In the genomic region with DNA sequence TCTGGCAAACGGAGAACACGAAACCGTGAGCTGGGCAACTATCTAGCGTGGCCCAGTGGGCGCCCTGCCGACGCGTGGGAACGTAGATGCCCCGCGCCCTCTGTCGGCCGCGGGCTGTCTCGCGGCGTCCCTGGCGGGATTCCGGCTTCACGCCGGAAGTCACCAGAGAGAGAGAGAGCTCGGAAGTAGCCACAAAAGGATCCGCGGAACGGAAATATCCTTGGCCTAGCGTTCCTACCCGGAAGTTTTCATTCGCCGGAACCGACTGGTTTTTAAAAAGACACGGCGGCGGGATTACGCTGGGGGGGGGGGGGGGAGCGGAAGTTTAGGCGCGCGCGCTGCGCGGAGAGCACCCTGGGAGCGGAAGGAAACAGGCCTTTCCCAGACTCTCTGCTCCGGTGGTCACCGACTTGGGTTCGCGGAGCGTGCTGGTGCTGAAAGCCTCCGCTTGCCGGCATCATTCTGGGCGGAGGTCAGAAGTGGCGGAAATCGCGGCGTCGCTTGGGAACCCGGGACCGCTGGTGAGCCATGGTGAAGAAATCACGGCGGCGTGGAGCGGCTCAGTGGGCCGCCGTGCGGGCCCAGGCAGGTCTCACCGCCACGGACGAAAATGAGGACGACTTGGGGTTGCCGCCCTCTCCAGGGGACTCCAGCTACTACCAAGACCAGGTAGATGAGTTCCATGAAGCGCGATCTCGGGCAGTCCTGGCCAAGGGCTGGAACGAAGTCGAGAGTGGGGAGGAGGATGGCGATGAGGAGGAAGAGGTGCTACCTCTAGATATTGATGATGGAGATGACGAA, we compare ENCODE assay signal across 8 mouse cellular contexts. TPM values are rescaled to one million over a fixed set of nuclear protein-coding genes. Genes with fewer than 3 reads are reported as not detected.
DNase-seq lines count a peak whose midpoint lies in the region; ATAC-seq and TF ChIP-seq lines count a peak whose summit lies in the region.

TSS of gene Utp3 (plus strand) at position 377 of the 801 bp plus-strand sequence.

- peak; percentile 96 for ATAC-seq in forebrain, postnatal 0 days
- peak; percentile 96 for ATAC-seq in lung, embryonic 15.5 days (ENCODE audit: borderline replicate concordance, extremely low read depth, low FRiP score, low TSS enrichment)

- H3K4me2 ChIP-seq in forebrain, postnatal 0 days (ENCODE audit: low read depth) = peak within 1 kb of the TSS; percentile 84
- H3K4me2 ChIP-seq in lung, embryonic 15.5 days = peak within 1 kb of the TSS; percentile 81

- H3K4me1 ChIP-seq in MEL (ENCODE audit: control insufficient read depth in 1 of 2, insufficient read depth in 2 of 2, low read length in 2 of 2) = peaks cover 7 to 18% of the 10 kb centered on the region in 2 experiments; a peak in 2 of 4 replicates
- H3K4me1 ChIP-seq in cerebellum, adult 2 months (ENCODE audit: control insufficient read depth, insufficient read depth, low read length) = peaks cover 2% of the 10 kb centered on the region; the same call in 1 of the 2 replicates
- peaks cover 21% of the 10 kb centered on the region for H3K4me1 ChIP-seq in forebrain, postnatal 0 days (ENCODE audit: insufficient read depth)
- H3K4me1 ChIP-seq in lung, embryonic 15.5 days = peaks cover 12% of the 10 kb centered on the region

- peaks cover 27% of the 10 kb centered on the region for H3K79me2 ChIP-seq in MEL (ENCODE audit: control insufficient read depth, insufficient read depth, low read length, poor library complexity)

- peak within 1 kb of the TSS; percentile 95 for H3K27ac ChIP-seq in MEL (ENCODE audit: control insufficient read depth, low read depth, low read length)
- H3K27ac ChIP-seq in cerebellum, adult 2 months (ENCODE audit: insufficient read depth, low read length) = peak within 1 kb of the TSS; percentile 67
- peak within 1 kb of the TSS; percentile 88 for H3K27ac ChIP-seq in forebrain, postnatal 0 days (ENCODE audit: low read depth, low read length)
- peak within 1 kb of the TSS; percentile 93 for H3K27ac ChIP-seq in lung, embryonic 15.5 days

- no peaks in the 10 kb centered on the region for H3K9me3 ChIP-seq in MEL (replicated peaks; ENCODE audit: insufficient read depth, low read length)
- no peaks in the 10 kb centered on the region for H3K9me3 ChIP-seq in forebrain, postnatal 0 days (ENCODE audit: low read length)
- no peaks in the 10 kb centered on the region for H3K9me3 ChIP-seq in lung, embryonic 15.5 days

- H3K9ac ChIP-seq in MEL (ENCODE audit: control insufficient read depth, low read depth, low read length, poor library complexity, severe bottlenecking) = peak within 1 kb of the TSS; percentile 95
- peak within 1 kb of the TSS; percentile 81 for H3K9ac ChIP-seq in forebrain, postnatal 0 days
- peak within 1 kb of the TSS; percentile 67 for H3K9ac ChIP-seq in lung, embryonic 15.5 days

- TF ChIP-seq CTCF in MEL (IDR thresholded peaks at IDR 0.05 in 2 of 3, conservative IDR thresholded peaks at IDR 0.05 in 1 of 3; ENCODE audit: control insufficient read depth in 1 of 3, insufficient read depth in 1 of 3, low read depth in 2 of 3, low read length in 3 of 3, poor library complexity in 1 of 3, severe bottlenecking in 1 of 3) = peak; percentile 55 to 78 (median 76)
- TF ChIP-seq CTCF in cerebellum, adult 2 months (IDR thresholded peaks at IDR 0.05; ENCODE audit: borderline replicate concordance, insufficient read depth, low read depth, low read length) = peak; percentile 79
- peak; percentile 90 for TF ChIP-seq CTCF in forebrain, postnatal 0 days (IDR thresholded peaks at IDR 0.05; ENCODE audit: low read depth)

- peaks cover 0 to 18% of the 10 kb centered on the region in 2 experiments; a peak in 2 of 4 replicates for H3K36me3 ChIP-seq in MEL (ENCODE audit: control insufficient read depth in 1 of 2, insufficient read depth in 2 of 2, low read length in 2 of 2)
- H3K36me3 ChIP-seq in forebrain, postnatal 0 days (ENCODE audit: insufficient read depth) = 0 out of 2 replicates have a peak, but pooled peaks cover 3% of the 10 kb centered on the region
- H3K36me3 ChIP-seq in lung, embryonic 15.5 days = peaks cover 7% of the 10 kb centered on the region; the same call in 1 of the 2 replicates

- peak; percentile 99 for DNase-seq in MEL (ENCODE audit: low read depth, low spot score)
- DNase-seq in cerebellum, adult 2 months = peak; percentile 96 to 98
- DNase-seq in forebrain, postnatal 0 days = peak; percentile 100
- peak; percentile 98 for DNase-seq in heart, postnatal 4 days
- DNase-seq in layer of hippocampus, adult 8-10 months (ENCODE audit: low spot score in 2 of 2) = peak; percentile 87 to 92
- peak; percentile 88 for DNase-seq in ovary, adult 18-20 months (ENCODE audit: low spot score)
- DNase-seq in thymus, postnatal 0 days (ENCODE audit: low spot score) = peak; percentile 99

- TF ChIP-seq EP300 in MEL (IDR thresholded peaks at IDR 0.05; ENCODE audit: low read depth in 1 of 2, low read length in 2 of 2) = peak in 1 of 2 experiments; percentile 61; a peak in 1 of 4 replicates

- H3K4me3 ChIP-seq in MEL (ENCODE audit: control insufficient read depth in 1 of 2, insufficient read depth in 1 of 2, low read depth in 2 of 2, low read length in 2 of 2) = peak within 1 kb of the TSS; percentile 61 to 95
- H3K4me3 ChIP-seq in cerebellum, adult 2 months (replicated peaks; ENCODE audit: insufficient read depth, low read depth, low read length) = peak within 1 kb of the TSS; percentile 98
- H3K4me3 ChIP-seq in forebrain, postnatal 0 days (ENCODE audit: low read depth, low read length) = peak within 1 kb of the TSS; percentile 80
- H3K4me3 ChIP-seq in lung, embryonic 15.5 days = peak within 1 kb of the TSS; percentile 57

- no peak for TF ChIP-seq RAD21 in MEL (IDR thresholded peaks at IDR 0.05; ENCODE audit: low read depth, low read length)

- H3K27me3 ChIP-seq in MEL (ENCODE audit: control insufficient read depth in 1 of 2, insufficient read depth in 2 of 2, low read length in 2 of 2) = no peaks in the 10 kb centered on the region
- no peaks in the 10 kb centered on the region for H3K27me3 ChIP-seq in cerebellum, adult 2 months (ENCODE audit: control insufficient read depth, insufficient read depth, low read length)
- H3K27me3 ChIP-seq in forebrain, postnatal 0 days (ENCODE audit: insufficient read depth, low read length) = no peaks in the 10 kb centered on the region
- H3K27me3 ChIP-seq in lung, embryonic 15.5 days = no peaks in the 10 kb centered on the region

- TF ChIP-seq POLR2A in MEL (IDR thresholded peaks at IDR 0.05; ENCODE audit: control insufficient read depth in 1 of 2, insufficient read depth in 1 of 2, low read depth in 1 of 2, low read length in 2 of 2, poor library complexity in 1 of 2) = peak; percentile 92 to 96
- TF ChIP-seq POLR2A in cerebellum, adult 2 months (IDR thresholded peaks at IDR 0.05; ENCODE audit: borderline replicate concordance, insufficient read depth, low read length) = peak; percentile 55

- under 1% methylated on average over 76 of the region's 76 CpGs for whole genome bisulfite sequencing in cerebellum, adult 2 months
- WGBS in forebrain, postnatal 0 days = 1% methylated on average over 76 of the region's 76 CpGs
- under 1% methylated on average over 74 of the region's 76 CpGs for WGBS in lung, embryonic 15.5 days

TF ChIP-seq in MEL, 35 proteins besides CTCF, POLR2A, EP300 and RAD21 (continues in another document):
- TF ChIP-seq ZMIZ1 (IDR thresholded peaks at IDR 0.05; ENCODE audit: low read depth, low read length) = peak; percentile 70; the same call in 1 of the 2 replicates
- TF ChIP-seq SIN3A (IDR thresholded peaks at IDR 0.05; ENCODE audit: low read length) = peak; percentile 97
- peak; percentile 78 for TF ChIP-seq TCF12 (IDR thresholded peaks at IDR 0.05; ENCODE audit: low read depth, low read length)
- TF ChIP-seq ETS1 (IDR thresholded peaks at IDR 0.05; ENCODE audit: low read depth, low read length) = peak; percentile 81
- no peak for TF ChIP-seq GABPA (IDR thresholded peaks at IDR 0.05; ENCODE audit: low read depth, low read length)
- no peak for TF ChIP-seq POLR2AphosphoS5 (IDR thresholded peaks at IDR 0.05; ENCODE audit: borderline replicate concordance, low read depth, low read length)
- no peak for TF ChIP-seq JUND (IDR thresholded peaks at IDR 0.05; ENCODE audit: low read depth, low read length)
- peak; percentile 67; the same call in 1 of the 2 replicates for TF ChIP-seq MEF2A (IDR thresholded peaks at IDR 0.05; ENCODE audit: extremely low read depth, insufficient replicate concordance, low read depth, low read length, poor library complexity, severe bottlenecking)
- TF ChIP-seq CHD2 (IDR thresholded peaks at IDR 0.05; ENCODE audit: low read length) = peak; percentile 62; the same call in 1 of the 2 replicates
- TF ChIP-seq USF2 (IDR thresholded peaks at IDR 0.05; ENCODE audit: borderline replicate concordance in 1 of 2, insufficient read depth in 1 of 2, low read depth in 1 of 2, low read length in 2 of 2) = no peak
- TF ChIP-seq SMC3 (IDR thresholded peaks at IDR 0.05; ENCODE audit: low read depth, low read length) = no peak
- peak; percentile 97 for TF ChIP-seq MAZ (IDR thresholded peaks at IDR 0.05; ENCODE audit: low read depth, low read length)
- no peak for TF ChIP-seq ZNF384 (IDR thresholded peaks at IDR 0.05; ENCODE audit: low read depth, low read length)
- no peak; the same call in 1 of the 2 replicates for TF ChIP-seq CHD1 (IDR thresholded peaks at IDR 0.05; ENCODE audit: low read depth, low read length)
- peak; percentile 72 for TF ChIP-seq MAX (IDR thresholded peaks at IDR 0.05; ENCODE audit: low read length)
- peak; percentile 97 for TF ChIP-seq E2F4 (IDR thresholded peaks at IDR 0.05; ENCODE audit: borderline replicate concordance, low read depth, low read length)
- no peak for TF ChIP-seq ZC3H11A (IDR thresholded peaks at IDR 0.05; ENCODE audit: low read depth, low read length)
- TF ChIP-seq ZKSCAN1 (IDR thresholded peaks at IDR 0.05; ENCODE audit: low read depth, low read length) = no peak
- TF ChIP-seq GATA1 (IDR thresholded peaks at IDR 0.05; ENCODE audit: low read depth, low read length) = no peak
- peak; percentile 97 for TF ChIP-seq HCFC1 (IDR thresholded peaks at IDR 0.05; ENCODE audit: low read depth, low read length)
- peak; percentile 95 for TF ChIP-seq ELF1 (IDR thresholded peaks at IDR 0.05; ENCODE audit: low read depth, low read length)

RNA-seq across cellular contexts. Expression of gene Utp3, which starts in this region (rescaled TPM):
- total RNA-seq in MEL (2012; rRNA removed) = 44.7 and 48.4 TPM in 2 replicates
- polyA plus RNA-seq in MEL (2012; ENCODE audit: insufficient read depth in 1 of 2, insufficient read length in 2 of 2, low read depth in 1 of 2, low replicate concordance in 2 of 2, missing spikeins in 1 of 2) = 100 to 1,000 TPM in 1 of 2 experiments, 10 to 100 TPM in 1; 73.9 to 120 TPM
- polyA plus RNA-seq in cerebellum, adult 2 months (2012; rRNA removed) = 25.9 and 29.9 TPM in 2 replicates
- 25.9 and 29.6 TPM in 2 replicates for total RNA-seq in forebrain, postnatal 0 days (2014; rRNA removed)
- 44.6 and 53.9 TPM in 2 replicates for polyA plus RNA-seq in forebrain, postnatal 0 days (2015; fragmentation: Nextera tagmentation; extraction: Ambion mirVana)
- 10 to 100 TPM; 24.5 to 25.6 TPM for total RNA-seq in heart, postnatal 4 days (2021)
- total RNA-seq in layer of hippocampus, adult 8-10 months (2022) = 10 to 100 TPM; 25.4 to 30.3 (median 28.2) TPM
- 65.3 and 66.7 TPM in 2 replicates for polyA plus RNA-seq in lung, embryonic 15.5 days (2015; fragmentation: Nextera tagmentation; extraction: Ambion mirVana)
- 76.9 and 85.8 TPM in 2 replicates for polyA plus RNA-seq in thymus, postnatal 0 days (2015; fragmentation: Nextera tagmentation; extraction: Ambion mirVana)

Comparison
In these comparisons a context has a peak if more than half of its experiments do, and no peak if none do; other contexts are left out.
1. Peak in every context shown above with its lines: DNase-seq, ATAC-seq, H3K4me3 ChIP-seq and H3K27ac ChIP-seq.